Mouse (Mus musculus) hindbrain, embryonic 11.5 days (tissue): Measurements from ENCODE around the gene Pafah1b3. TPM values are rescaled to one million over a fixed set of nuclear protein-coding genes. Genes with fewer than 3 reads are reported as not detected.
A peak's percentile ranks its signal among the peaks of the same experiment; 100 is the strongest.

Experiments used
- ATAC-seq: fragments of 200-750 bp; cut with Nextera tagmentation; 2 replicates; pipeline ENCODE4 v1.8.0; 2017; ENCODE audit warnings: mild to moderate bottlenecking, moderate TSS enrichment, moderate library complexity; ENCODE audit not compliant: low FRiP score
- DNase-seq: peaks from one replicate; pipeline ENCODE4 v3.0.0-alpha.2; 2015; ENCODE audit warnings: low spot score
- H3K27ac ChIP-seq: fragments of 300-500 bp; sonication (generic); 2 replicates; pipeline ENCODE4 v1.5.1; 2014; ENCODE audit warnings: mild to moderate bottlenecking, low read depth, low read length
- H3K27me3 ChIP-seq: fragments of 300-500 bp; sonication (generic); 2 replicates; pipeline ENCODE4 v1.6.1; 2014; ENCODE audit warnings: mild to moderate bottlenecking, low read length, moderate library complexity, mixed read lengths; ENCODE audit not compliant: control insufficient read depth, insufficient read depth
- H3K36me3 ChIP-seq: fragments of 300-500 bp; sonication (generic); 2 replicates; pipeline ENCODE4 v1.6.1; 2014; ENCODE audit warnings: mild to moderate bottlenecking, low read length, moderate library complexity, mixed read lengths; ENCODE audit not compliant: control insufficient read depth, insufficient read depth
- H3K4me1 ChIP-seq: fragments of 300-500 bp; sonication (generic); replicated peaks from 2 replicates; pipeline ENCODE4 v1.6.1; 2014; ENCODE audit warnings: low read length, mixed read lengths; ENCODE audit not compliant: control insufficient read depth, insufficient read depth
- H3K4me2 ChIP-seq: fragments of 300-500 bp; sonication (generic); replicated peaks from 2 replicates; pipeline ENCODE4 v1.6.1; 2014; ENCODE audit warnings: mild to moderate bottlenecking, low read depth, low read length
- H3K4me3 ChIP-seq: fragments of 300-500 bp; sonication (generic); 2 replicates; pipeline ENCODE4 v1.5.1; 2014; ENCODE audit warnings: low read depth, low read length
- H3K9ac ChIP-seq: fragments of 300-500 bp; sonication (generic); 2 replicates; pipeline ENCODE4 v1.6.1; 2014; ENCODE audit warnings: low read depth, low read length
- H3K9me3 ChIP-seq: fragments of 300-500 bp; sonication (generic); 2 replicates; pipeline ENCODE4 v1.6.1; 2016; ENCODE audit warnings: low read length; ENCODE audit not compliant: control insufficient read depth
- WGBS: fragments of 180-500 bp; shearing (Covaris S2); extraction: QIAGEN DNeasy Blood & Tissue Kit; methylation state at CpG from one replicate; pipeline ENCODE4 v1.1.7; 2014; 5-methylcytosine and 5-hydroxymethylcytosine counted together
- polyA plus RNA-seq: library from polyadenylated mRNA; unstranded; fragments of >200 nt; fragmentation: Nextera tagmentation; extraction: Ambion mirVana; gene quantifications from 2 replicates; pipeline ENCODE4 v1.2.1, GENCODE M21; 2014

Gene Pafah1b3
- polyA plus RNA-seq, 1 experiment from 2014 or later: 335 TPM

DNA sequence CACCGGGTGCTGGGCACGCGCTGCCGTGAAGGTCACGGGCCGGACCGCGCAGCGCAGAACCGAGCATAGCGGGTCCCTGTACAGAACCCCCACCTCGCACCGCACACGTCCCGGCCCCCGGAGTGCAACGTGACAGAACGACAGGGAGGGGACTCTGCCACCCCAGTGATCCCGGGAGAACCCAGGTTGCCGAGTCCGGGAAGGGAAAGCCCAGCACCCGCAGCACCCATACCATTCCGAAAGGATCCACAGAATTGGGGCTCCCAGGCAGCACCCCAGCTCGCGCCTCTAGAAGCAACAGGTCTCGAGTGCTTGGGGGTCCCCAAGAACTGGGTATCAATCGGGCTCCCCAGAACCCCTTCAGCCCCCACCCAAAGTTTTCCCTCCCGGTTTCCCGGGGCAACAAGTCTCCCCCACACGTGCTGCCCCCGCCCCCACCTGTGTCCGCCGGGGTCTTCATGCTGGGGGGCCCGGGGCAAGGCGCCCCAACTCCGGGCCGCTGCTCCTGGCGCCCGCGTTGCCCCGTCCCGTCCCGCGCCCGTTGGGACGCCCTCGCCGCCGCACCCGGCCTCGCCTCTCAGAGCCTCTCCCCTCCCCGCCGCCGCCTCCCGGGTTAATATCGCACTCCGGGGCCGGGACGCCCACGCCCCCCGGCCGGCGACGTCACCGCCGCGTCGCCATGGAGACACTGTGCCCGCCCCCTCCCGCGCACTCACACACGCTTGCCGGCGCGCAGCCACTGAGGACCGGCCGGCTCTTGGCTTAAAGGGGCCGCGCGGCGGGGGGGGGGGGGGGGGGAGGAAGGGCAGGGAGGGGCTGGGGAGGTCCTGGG, 47.4 kb downstream of the Pafah1b3 start, which contains the start of gene Erf:
TSS of gene Erf (minus strand) at position 621 of the 832 bp plus-strand sequence.
- Histone ChIP-seq H3K27me3 (no peaks in the 10 kb centered on the region), H3K4me1 (peaks cover 12% of the 10 kb centered on the region), H3K9ac (peak within 1 kb of the TSS; percentile 79), H3K36me3 (no peaks in the 10 kb centered on the region), H3K4me2 (peak within 1 kb of the TSS; percentile 94), H3K9me3 (no peaks in the 10 kb centered on the region), H3K27ac (peak within 1 kb of the TSS; percentile 89), H3K4me3 (peak within 1 kb of the TSS; percentile 90)
- 0% methylated on average over 58 of the region's 81 CpGs for WGBS
- peak; percentile 95 for DNase-seq
- ATAC-seq: peak; percentile 82

DNA sequence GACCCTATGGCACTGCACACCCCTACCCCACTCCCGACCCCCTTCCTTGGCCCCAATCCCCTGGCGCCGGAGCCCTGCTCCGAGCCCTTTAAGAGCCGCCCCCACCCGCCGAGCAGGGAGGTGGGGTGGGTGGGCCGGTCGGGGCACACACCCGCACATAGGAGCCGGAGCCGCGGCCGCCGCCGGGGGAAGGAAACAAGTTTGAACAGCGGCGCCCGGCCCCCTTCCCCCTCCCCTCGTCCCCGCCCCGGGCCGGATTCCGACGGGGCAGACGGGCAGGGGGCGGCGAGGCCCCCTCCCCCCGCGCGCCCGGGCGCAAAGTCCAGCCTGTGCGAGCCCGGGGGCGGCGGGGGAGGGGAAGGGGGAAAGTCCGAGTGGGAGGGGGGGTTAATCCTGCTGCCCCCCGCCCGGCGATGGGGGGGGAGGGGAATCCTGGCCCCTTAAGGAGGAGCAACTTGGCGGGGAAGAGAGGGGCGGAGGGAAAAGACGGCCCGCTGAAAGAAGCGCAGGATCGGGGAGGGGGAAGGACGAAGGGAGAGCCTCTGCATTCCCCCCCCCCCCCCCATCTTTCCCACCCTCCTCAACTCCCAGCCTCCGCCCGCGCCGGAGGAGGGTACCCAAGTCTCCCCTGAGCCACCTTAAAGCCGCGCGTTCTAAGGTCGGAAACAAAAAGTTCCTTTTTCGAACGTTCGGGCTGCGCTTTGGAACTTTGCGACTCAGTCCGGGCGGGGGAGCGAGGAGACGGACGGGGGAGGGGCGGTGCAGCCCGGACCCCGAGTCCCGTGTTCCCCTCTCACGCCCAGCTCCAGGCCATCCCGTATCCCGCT, 48.3 kb downstream of the Pafah1b3 start:
- H3K36me3 ChIP-seq: no peaks in the 10 kb centered on the region
- H3K9ac ChIP-seq: peak overlapping the region; percentile 79
- H3K4me1 ChIP-seq: peaks cover 12% of the 10 kb centered on the region
- peak overlapping the region; percentile 90 for H3K4me3 ChIP-seq
- DNase-seq (peak; percentile 82), ATAC-seq (peak; percentile 50)
- under 1% methylated on average over 29 of the region's 73 CpGs for WGBS
- H3K27ac ChIP-seq: peak overlapping the region; percentile 89
- H3K9me3 ChIP-seq: no peaks in the 10 kb centered on the region
- peak overlapping the region; percentile 94 for H3K4me2 ChIP-seq
- no peaks in the 10 kb centered on the region for H3K27me3 ChIP-seq

DNA sequence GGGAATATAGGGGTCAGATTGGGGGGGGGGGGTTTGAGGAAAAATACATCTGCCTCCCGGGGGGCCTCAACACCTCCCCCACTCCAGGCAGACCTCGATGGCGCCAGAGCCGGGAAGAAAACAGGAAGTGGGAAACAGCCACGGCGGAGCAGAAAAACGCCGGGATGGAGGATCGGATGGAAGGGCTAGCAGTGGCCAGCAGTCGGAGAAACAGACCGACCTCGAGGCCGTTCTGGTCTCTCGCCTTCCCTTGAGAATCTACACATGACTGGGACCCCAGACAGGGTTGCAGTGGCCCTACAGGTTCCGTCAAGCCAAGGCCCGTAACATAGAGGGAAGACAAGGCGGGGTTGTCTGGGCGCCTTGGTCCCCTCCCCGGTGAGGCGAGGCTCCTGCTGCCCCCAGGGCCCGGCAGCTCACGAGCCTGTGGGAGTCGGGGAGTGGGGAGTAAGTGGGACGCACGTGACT, 48.9 kb downstream of the Pafah1b3 start:
- peaks cover 12% of the 10 kb centered on the region for H3K4me1 ChIP-seq
- peak overlapping the region; percentile 89 for H3K27ac ChIP-seq
- H3K4me3 ChIP-seq: peak overlapping the region; percentile 90
- DNase-seq: no peak
- ATAC-seq: no peak; the same call in 1 of the 2 replicates
- H3K9ac ChIP-seq: peak overlapping the region; percentile 79
- H3K36me3 ChIP-seq: no peaks in the 10 kb centered on the region
- peak overlapping the region; percentile 94 for H3K4me2 ChIP-seq
- H3K27me3 ChIP-seq: no peaks in the 10 kb centered on the region
- H3K9me3 ChIP-seq: no peaks in the 10 kb centered on the region
- 0% methylated on average over 24 of the region's 25 CpGs for WGBS

DNA sequence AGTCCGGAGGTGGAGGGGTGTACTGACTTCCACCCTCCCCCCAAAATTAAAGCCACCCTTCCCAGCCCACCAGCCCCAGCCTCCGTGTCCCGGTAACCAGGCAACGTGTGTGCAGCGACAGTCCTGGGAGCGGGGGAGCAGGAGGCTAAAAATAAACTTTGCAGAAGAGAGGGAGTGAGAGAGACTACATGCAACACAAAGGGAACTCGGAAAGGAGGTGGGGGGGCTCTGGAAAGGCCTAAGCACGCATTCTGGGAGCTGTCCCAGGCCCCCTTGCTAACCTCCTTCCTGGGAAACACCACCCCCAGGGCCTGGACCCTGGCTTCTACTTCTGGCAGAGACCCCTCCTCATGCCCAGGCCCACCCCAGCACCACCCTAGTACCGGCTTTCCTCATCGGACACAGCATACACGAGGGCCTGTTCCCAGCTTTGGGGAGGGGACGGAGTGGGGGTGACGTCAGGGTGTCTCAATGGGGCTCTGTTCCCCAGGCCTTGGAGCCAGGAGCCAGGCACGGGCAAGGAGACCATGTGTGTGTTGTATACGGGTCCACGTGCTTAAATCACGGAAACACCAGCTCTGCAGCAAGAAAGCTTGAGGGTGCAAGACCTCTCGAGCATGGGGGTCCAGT, 49.7 kb downstream of the Pafah1b3 start:
- ATAC-seq (0 out of 2 replicates have a peak, but pooled peaks have one; percentile 19), DNase-seq (peak; percentile 53)
- Histone ChIP-seq H3K4me1 (peaks cover 12% of the 10 kb centered on the region), H3K27ac (peak overlapping the region; percentile 89), H3K9me3 (no peaks in the 10 kb centered on the region), H3K4me2 (peak overlapping the region; percentile 94), H3K27me3 (no peaks in the 10 kb centered on the region), H3K36me3 (no peaks in the 10 kb centered on the region), H3K4me3 (peak overlapping the region; percentile 90), H3K9ac (peak overlapping the region; percentile 79)
- WGBS: 1% methylated on average over 18 of the region's 18 CpGs

DNA sequence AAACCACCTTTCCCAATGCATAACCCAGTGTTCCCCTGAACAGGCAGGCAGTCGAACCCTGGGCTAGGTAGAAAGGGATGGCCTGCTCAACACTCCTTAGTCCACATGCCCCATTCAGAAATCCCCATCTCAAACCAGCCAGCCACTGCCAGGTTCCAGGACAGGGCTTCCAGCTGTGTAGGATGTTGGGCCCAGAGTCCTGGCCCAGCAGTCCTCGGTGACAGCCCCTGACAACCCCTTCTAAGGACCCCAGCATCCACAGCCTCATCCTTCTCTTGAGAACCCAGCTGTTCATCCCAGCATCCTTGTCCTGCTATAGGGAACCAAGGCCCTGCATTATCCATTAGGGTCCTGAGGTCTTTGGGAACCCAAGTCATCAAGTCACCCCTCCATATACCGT, 50.3 kb downstream of the Pafah1b3 start:
- Histone ChIP-seq H3K4me3 (peak overlapping the region; percentile 16; the same call in 1 of the 2 replicates), H3K27me3 (no peaks in the 10 kb centered on the region), H3K9me3 (no peaks in the 10 kb centered on the region), H3K4me1 (peaks cover 12% of the 10 kb centered on the region), H3K4me2 (peak overlapping the region; percentile 94), H3K9ac (peak overlapping the region; percentile 79; the same call in 1 of the 2 replicates), H3K27ac (peak overlapping the region; percentile 89), H3K36me3 (no peaks in the 10 kb centered on the region)
- DNase-seq (peak; percentile 19), ATAC-seq (no peak)
- 16% methylated on average over 3 of the region's 3 CpGs for WGBS

DNA sequence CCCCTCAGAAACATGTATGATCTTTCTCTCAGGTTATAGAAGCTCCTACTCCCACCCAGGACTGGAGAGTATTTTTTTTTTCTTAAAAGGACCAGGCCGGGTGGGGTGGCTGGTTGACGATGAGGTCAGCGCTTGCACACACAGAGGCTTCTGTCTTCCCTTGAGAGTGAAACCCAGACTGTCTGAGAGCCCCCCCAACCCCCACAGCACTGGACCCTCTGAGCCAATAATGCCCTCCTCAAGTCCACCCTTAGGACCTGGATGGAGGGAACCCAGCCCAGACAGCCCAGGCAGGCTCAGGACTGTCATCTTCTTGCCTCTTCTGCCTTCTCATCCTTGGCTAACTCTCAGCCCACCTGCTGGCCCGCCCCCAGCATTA, 51.0 kb downstream of the Pafah1b3 start:
- DNase-seq (no peak), ATAC-seq (no peak)
- H3K27ac ChIP-seq: peak overlapping the region; percentile 36; the same call in 1 of the 2 replicates
- peak overlapping the region; percentile 19; the same call in 1 of the 2 replicates for H3K9ac ChIP-seq
- no peaks in the 10 kb centered on the region for H3K27me3 ChIP-seq
- 74% methylated on average over 4 of the region's 4 CpGs for WGBS
- H3K4me2 ChIP-seq: peak overlapping the region; percentile 5; the same call in 1 of the 2 replicates
- H3K36me3 ChIP-seq: no peaks in the 10 kb centered on the region
- H3K4me3 ChIP-seq: 0 out of 2 replicates have a peak overlapping the region, but pooled peaks have one; percentile 16
- H3K4me1 ChIP-seq: peaks cover 12% of the 10 kb centered on the region
- H3K9me3 ChIP-seq: no peaks in the 10 kb centered on the region

DNA sequence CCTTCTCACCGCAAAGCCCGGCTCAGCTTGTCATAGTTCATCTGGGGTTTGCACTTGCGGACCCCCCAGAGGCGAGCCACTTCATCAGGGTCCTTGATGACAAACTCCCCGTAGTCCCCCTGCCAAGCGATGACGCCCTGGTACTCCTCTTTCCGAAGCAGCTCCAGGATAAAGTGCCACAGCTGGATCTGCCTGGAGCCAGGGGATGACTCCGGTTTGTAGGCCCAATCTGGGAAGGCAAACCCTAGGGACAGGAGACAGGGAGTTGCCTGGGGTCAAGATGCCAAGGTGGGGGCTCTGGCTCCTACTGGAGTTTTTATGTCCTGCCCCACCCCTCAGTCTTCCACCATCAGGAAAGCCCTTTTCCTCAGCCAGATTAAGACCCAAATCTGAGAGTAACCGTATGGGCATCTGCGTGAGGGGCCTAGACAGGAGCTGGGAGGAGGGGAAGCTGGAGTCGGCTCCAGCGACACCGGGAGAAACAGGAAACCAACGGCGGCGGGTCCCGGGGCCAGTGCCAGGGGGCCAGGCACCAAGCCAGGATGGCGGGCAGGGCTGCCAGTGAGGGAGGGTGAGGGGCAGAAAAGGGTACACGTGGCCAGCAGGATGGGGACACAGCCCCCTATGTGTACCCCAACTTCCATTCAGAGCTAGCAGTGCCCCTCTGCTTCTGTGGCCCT, 51.6 kb downstream of the Pafah1b3 start:
- H3K9ac ChIP-seq: no peak overlapping the region

More for the DNA sequence above, 51.6 kb downstream of the Pafah1b3 start:
- H3K9me3 ChIP-seq: no peaks in the 10 kb centered on the region
- peaks cover 12% of the 10 kb centered on the region for H3K4me1 ChIP-seq
- no peaks in the 10 kb centered on the region for H3K36me3 ChIP-seq
- 0 out of 2 replicates have a peak overlapping the region, but pooled peaks have one; percentile 5 for H3K4me2 ChIP-seq
- peak overlapping the region; percentile 36; the same call in 1 of the 2 replicates for H3K27ac ChIP-seq
- DNase-seq (no peak), ATAC-seq (no peak)
- no peaks in the 10 kb centered on the region for H3K27me3 ChIP-seq
- WGBS: 83% methylated on average over 20 of the region's 20 CpGs
- 0 out of 2 replicates have a peak overlapping the region, but pooled peaks have one; percentile 16 for H3K4me3 ChIP-seq
